ENCODE assay signal across 9 mouse cellular contexts in genomic region chr7:139220303-139220702, GRCm38 (mm10). TPM values are rescaled to one million over a fixed set of nuclear protein-coding genes. Genes with fewer than 3 reads are reported as not detected.
DNase-seq lines count a peak whose midpoint lies in the region; ATAC-seq and TF ChIP-seq lines count a peak whose summit lies in the region.
"Had no signal": no experiment of that assay in that cellular context is flagged by ENCODE, and none has a peak within 500 bp of the region (broad histone marks: within the 10 kb centered on the region; RNA-seq: fewer than 3 reads in every experiment).

No protein-coding gene starts in this region.

- no peaks in the 10 kb centered on the region for H3K27me3 ChIP-seq in kidney, adult 2 months (replicated peaks; ENCODE audit: control insufficient read depth, insufficient read depth, low read length)
- H3K27me3 ChIP-seq in kidney, embryonic 15.5 days: no peaks in the 10 kb centered on the region
- H3K27me3 ChIP-seq in limb, embryonic 10.5 days (ENCODE audit: low read depth, poor library complexity, severe bottlenecking): no peaks in the 10 kb centered on the region
- no peaks in the 10 kb centered on the region for H3K27me3 ChIP-seq in midbrain, embryonic 10.5 days (ENCODE audit: low read depth, poor library complexity, severe bottlenecking)
- H3K27me3 ChIP-seq: liver, embryonic 15.5 days had no signal

- TF ChIP-seq POLR2A in kidney, adult 2 months (IDR thresholded peaks at IDR 0.05; ENCODE audit: low read depth, low read length): no peak

- H3K79me2 ChIP-seq in macrophage (ENCODE audit: inconsistent target): no peaks in the 10 kb centered on the region

- H3K9me3 ChIP-seq in kidney, embryonic 15.5 days (replicated peaks): no peaks in the 10 kb centered on the region
- H3K9me3 ChIP-seq in limb, embryonic 10.5 days (replicated peaks): no peaks in the 10 kb centered on the region
- H3K9me3 ChIP-seq in midbrain, embryonic 10.5 days (replicated peaks): no peaks in the 10 kb centered on the region
- H3K9me3 ChIP-seq: liver, embryonic 15.5 days had no signal

- no peak overlapping the region for H3K27ac ChIP-seq in kidney, adult 2 months (ENCODE audit: insufficient read depth, low read depth, low read length)
- H3K27ac ChIP-seq in kidney, embryonic 15.5 days: no peak overlapping the region
- H3K27ac ChIP-seq in macrophage: peak overlapping the region; percentile 95
- no peak overlapping the region for H3K27ac ChIP-seq in limb, embryonic 10.5 days
- H3K27ac ChIP-seq in midbrain, embryonic 10.5 days (replicated peaks): no peak overlapping the region
- H3K27ac ChIP-seq: liver, embryonic 15.5 days had no signal

- TF ChIP-seq CTCF in kidney, adult 2 months (conservative IDR thresholded peaks at IDR 0.05; ENCODE audit: insufficient read depth, insufficient read length, low read depth, low read length): no peak

- no peaks in the 10 kb centered on the region for H3K36me3 ChIP-seq in kidney, adult 2 months (ENCODE audit: control insufficient read depth, insufficient read depth, low read length)
- H3K36me3 ChIP-seq in kidney, embryonic 15.5 days: no peaks in the 10 kb centered on the region
- H3K36me3 ChIP-seq in macrophage (ENCODE audit: inconsistent target): no peaks in the 10 kb centered on the region
- no peaks in the 10 kb centered on the region for H3K36me3 ChIP-seq in limb, embryonic 10.5 days
- H3K36me3 ChIP-seq in midbrain, embryonic 10.5 days: no peaks in the 10 kb centered on the region
- H3K36me3 ChIP-seq: liver, embryonic 15.5 days had no signal

- no peak overlapping the region for H3K9ac ChIP-seq in kidney, embryonic 15.5 days
- H3K9ac ChIP-seq: liver, embryonic 15.5 days had no signal

- WGBS in kidney, adult 2 months: 42% methylated on average over 2 of the region's 2 CpGs
- WGBS in kidney, embryonic 15.5 days: 28% methylated on average over 2 of the region's 2 CpGs
- 21% methylated on average over 2 of the region's 2 CpGs for WGBS in macrophage (ENCODE audit: missing documents)
- WGBS in limb, embryonic 10.5 days: 53% methylated on average over 2 of the region's 2 CpGs
- WGBS in midbrain, embryonic 10.5 days: 55% methylated on average over 2 of the region's 2 CpGs

- peak; percentile 34 for DNase-seq in kidney, adult 2 months
- DNase-seq in MN1 (ENCODE audit: low spot score): peak; percentile 63
- peak; percentile 57 for DNase-seq in heart, adult 8-10 months (ENCODE audit: low spot score)
- DNase-seq in limb, embryonic 10.5 days (ENCODE audit: low spot score): no peak
- DNase-seq in midbrain, embryonic 10.5 days (ENCODE audit: low spot score): no peak

- H3K4me1 ChIP-seq in kidney, adult 2 months (ENCODE audit: control insufficient read depth, insufficient read depth, low read length): peaks cover 7% of the 10 kb centered on the region; the same call in 1 of the 2 replicates
- H3K4me1 ChIP-seq in kidney, embryonic 15.5 days: peaks cover 27% of the 10 kb centered on the region
- H3K4me1 ChIP-seq in limb, embryonic 10.5 days: no peaks in the 10 kb centered on the region; the same call in 1 of the 2 replicates
- peaks cover 18% of the 10 kb centered on the region for H3K4me1 ChIP-seq in midbrain, embryonic 10.5 days
- H3K4me1 ChIP-seq: liver, embryonic 15.5 days had no signal

- H3K4me3 ChIP-seq in kidney, adult 2 months (ENCODE audit: insufficient read depth, low read depth, low read length): no peak overlapping the region
- H3K4me3 ChIP-seq in kidney, embryonic 15.5 days (replicated peaks): no peak overlapping the region
- no peak overlapping the region for H3K4me3 ChIP-seq in macrophage (ENCODE audit: inconsistent target)
- no peak overlapping the region for H3K4me3 ChIP-seq in limb, embryonic 10.5 days
- no peak overlapping the region for H3K4me3 ChIP-seq in midbrain, embryonic 10.5 days
- H3K4me3 ChIP-seq: liver, embryonic 15.5 days had no signal

- ATAC-seq in kidney, embryonic 15.5 days (replicated peaks; ENCODE audit: low FRiP score): no peak
- ATAC-seq in megakaryocyte-erythroid progenitor cell, adult 5-6 weeks (replicated peaks; ENCODE audit: low FRiP score, low TSS enrichment, poor library complexity, severe bottlenecking): no peak

- H3K4me2 ChIP-seq in kidney, embryonic 15.5 days: no peak overlapping the region
- H3K4me2 ChIP-seq: liver, embryonic 15.5 days had no signal

RNA-seq across cellular contexts. Expression of gene Stk32c, which starts 7.2 kb away (rescaled TPM):
- polyA plus RNA-seq in kidney, adult 2 months (2012; rRNA removed): 3.1 and 3.2 TPM in 2 replicates
- 0.14 and 0.16 TPM in 2 replicates for polyA plus RNA-seq in kidney, embryonic 15.5 days (2015; fragmentation: Nextera tagmentation; extraction: Ambion mirVana)
- total RNA-seq in heart, adult 8-10 months (2022): under 1 TPM; 0.41 to 0.92 (median 0.43) TPM
- 1 to 10 TPM in 7 of 26 experiments, under 1 TPM in 16, not detected in 3; 0.31 to 2.4 (median 0.62) TPM for total RNA-seq in macrophage (2018; cell fraction: chromatin; rRNA removed)
- under 1 TPM in 24 of 26 experiments, not detected in 2; 0.07 to 0.26 (median 0.15) TPM for total RNA-seq in macrophage (2018; cell fraction: cytosol; rRNA removed)
- 1 to 10 TPM in 2 of 26 experiments, under 1 TPM in 12, not detected in 12; 0.23 to 1.5 (median 0.38) TPM for total RNA-seq in macrophage (2018; cell fraction: nucleus; rRNA removed)
- polyA plus RNA-seq in macrophage (2018): 0.17 to 0.21 TPM (median 0.19 TPM) in 3 replicates
- 0.09 TPM in 1 of 2 replicates, not detected in the other for polyA plus RNA-seq in limb, embryonic 10.5 days (2016; fragmentation: Nextera tagmentation; extraction: Ambion mirVana)
- 0.22 and 0.35 TPM in 2 replicates for polyA plus RNA-seq in midbrain, embryonic 10.5 days (2016; fragmentation: Nextera tagmentation; extraction: Ambion mirVana)
- not detected in 2 replicates for total RNA-seq in megakaryocyte-erythroid progenitor cell, adult 5-6 weeks (2014; fragmentation: Nextera tagmentation)
- total RNA-seq in megakaryocyte-erythroid progenitor cell, adult 5-6 weeks (2017): 0.88 TPM in 1 of 2 replicates, not detected in the other
- polyA plus RNA-seq: liver, embryonic 15.5 days had no signal

RNA-seq across cellular contexts. Expression of gene Lrrc27, which starts 7.5 kb away (rescaled TPM):
- polyA plus RNA-seq in kidney, adult 2 months (2012; rRNA removed): 3.3 and 3.7 TPM in 2 replicates
- polyA plus RNA-seq in kidney, embryonic 15.5 days (2015; fragmentation: Nextera tagmentation; extraction: Ambion mirVana): 2.9 and 3.0 TPM in 2 replicates
- 10 to 100 TPM; 15.6 to 18.8 (median 16.4) TPM for total RNA-seq in heart, adult 8-10 months (2022)
- total RNA-seq in macrophage (2018; cell fraction: chromatin; rRNA removed): 10 to 100 TPM in 25 of 26 experiments, 1 to 10 TPM in 1; 6.5 to 82.5 (median 31.4) TPM
- total RNA-seq in macrophage (2018; cell fraction: cytosol; rRNA removed): 10 to 100 TPM; 20.5 to 77.7 (median 44.0) TPM
- total RNA-seq in macrophage (2018; cell fraction: nucleus; rRNA removed): 100 to 1,000 TPM in 2 of 26 experiments, 10 to 100 TPM in 23, 1 to 10 TPM in 1; 7.1 to 116 (median 41.1) TPM
- 73.4 to 159 TPM (median 94.3 TPM) in 3 replicates for polyA plus RNA-seq in macrophage (2018)
- 3.0 and 4.0 TPM in 2 replicates for polyA plus RNA-seq in limb, embryonic 10.5 days (2016; fragmentation: Nextera tagmentation; extraction: Ambion mirVana)
- polyA plus RNA-seq in midbrain, embryonic 10.5 days (2016; fragmentation: Nextera tagmentation; extraction: Ambion mirVana): 5.3 and 7.3 TPM in 2 replicates
- total RNA-seq in megakaryocyte-erythroid progenitor cell, adult 5-6 weeks (2014; fragmentation: Nextera tagmentation): 2.4 TPM in 1 of 2 replicates, not detected in the other
- 0.56 and 1.4 TPM in 2 replicates for total RNA-seq in megakaryocyte-erythroid progenitor cell, adult 5-6 weeks (2017)

RNA-seq across cellular contexts. Expression of gene Pwwp2b, which starts 28.0 kb away (rescaled TPM):
- polyA plus RNA-seq in kidney, adult 2 months (2012; rRNA removed): 7.9 and 8.0 TPM in 2 replicates
- 8.1 and 8.7 TPM in 2 replicates for polyA plus RNA-seq in kidney, embryonic 15.5 days (2015; fragmentation: Nextera tagmentation; extraction: Ambion mirVana)
- 10 to 100 TPM in 2 of 4 experiments, 1 to 10 TPM in 2; 8.1 to 12.5 (median 10.0) TPM for total RNA-seq in heart, adult 8-10 months (2022)
- 100 to 1,000 TPM in 1 of 26 experiments, 10 to 100 TPM in 25; 20.0 to 106 (median 39.1) TPM for total RNA-seq in macrophage (2018; cell fraction: chromatin; rRNA removed)
- 10 to 100 TPM; 12.0 to 39.3 (median 24.7) TPM for total RNA-seq in macrophage (2018; cell fraction: cytosol; rRNA removed)
- 10 to 100 TPM; 13.7 to 86.6 (median 34.0) TPM for total RNA-seq in macrophage (2018; cell fraction: nucleus; rRNA removed)
- 25.2 to 32.3 TPM (median 28.0 TPM) in 3 replicates for polyA plus RNA-seq in macrophage (2018)
- 5.3 and 5.8 TPM in 2 replicates for polyA plus RNA-seq in limb, embryonic 10.5 days (2016; fragmentation: Nextera tagmentation; extraction: Ambion mirVana)
- polyA plus RNA-seq in midbrain, embryonic 10.5 days (2016; fragmentation: Nextera tagmentation; extraction: Ambion mirVana): 4.3 and 4.4 TPM in 2 replicates
- total RNA-seq in megakaryocyte-erythroid progenitor cell, adult 5-6 weeks (2014; fragmentation: Nextera tagmentation): 1.4 and 2.4 TPM in 2 replicates
- 1.1 and 2.1 TPM in 2 replicates for total RNA-seq in megakaryocyte-erythroid progenitor cell, adult 5-6 weeks (2017)

Comparison
In these comparisons a context has a peak if more than half of its experiments do, and no peak if none do; other contexts are left out.
1. DNase-seq: peak in kidney, adult 2 months (single experiment), MN1 (single experiment) and heart, adult 8-10 months (single experiment); none in limb, embryonic 10.5 days (single experiment) and midbrain, embryonic 10.5 days (single experiment).